Mouse (Mus musculus): ENCODE results near the gene Nphp1. TPM values are rescaled to one million over a fixed set of nuclear protein-coding genes. Genes with fewer than 3 reads are reported as not detected.

The Nphp1 gene
- 17.0 and 18.2 TPM in 2 replicates for polyA plus RNA-seq (2015; fragmentation: Nextera tagmentation; extraction: Ambion mirVana)

DNA sequence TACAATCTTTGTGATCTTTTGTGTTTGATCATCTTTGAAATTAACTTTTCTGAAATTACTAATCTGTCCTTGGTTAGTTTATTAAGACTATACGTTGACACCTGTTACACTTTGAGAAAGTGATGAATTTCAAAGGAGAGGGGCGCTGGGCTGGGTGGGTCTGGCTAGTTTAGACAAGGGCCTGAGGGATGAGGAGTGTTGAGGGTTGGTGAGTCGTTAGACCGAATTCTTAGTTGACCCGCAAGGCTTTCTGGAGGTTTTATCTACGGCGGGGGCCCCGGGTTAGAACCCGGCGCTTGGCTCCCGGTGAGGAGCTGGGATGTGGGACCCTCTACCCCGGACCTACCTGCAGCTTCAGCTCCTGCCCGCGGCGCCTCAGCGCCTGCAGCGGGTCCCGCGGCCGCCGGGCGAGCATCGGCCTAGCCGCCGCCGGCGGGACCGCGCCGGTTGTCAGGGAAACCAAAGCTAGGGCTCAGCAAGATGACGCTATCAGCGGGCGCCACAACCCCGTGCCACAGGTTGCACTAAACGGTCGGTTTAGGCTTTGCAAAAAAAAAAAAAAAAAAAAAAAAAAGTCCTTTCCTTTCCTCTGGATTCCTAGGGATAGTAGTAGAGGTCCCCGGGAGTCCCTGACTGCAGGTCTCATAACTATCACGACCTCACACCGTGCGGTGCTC lies at the start of gene Nphp1:
Gene Nphp1 (minus strand): TSS at position 458 of the 677 bp plus-strand sequence.
- Histone ChIP-seq H3K4me3 (ENCODE audit: low read depth, low read length) (peak within 1 kb of the TSS; percentile 74), H3K27ac (ENCODE audit: low read length) (peak within 1 kb of the TSS; percentile 65), H3K4me2 (ENCODE audit: low read length) (peak within 1 kb of the TSS; percentile 78), H3K27me3 (ENCODE audit: control insufficient read depth, insufficient read depth, low read depth, low read length) (no peaks in the 10 kb centered on the region), H3K4me1 (ENCODE audit: control insufficient read depth, insufficient read depth, low read length) (peaks cover 23% of the 10 kb centered on the region), H3K9ac (ENCODE audit: low read depth, low read length) (peak within 1 kb of the TSS; percentile 78), H3K9me3 (replicated peaks; ENCODE audit: control insufficient read depth, low read length, poor library complexity, severe bottlenecking) (no peaks in the 10 kb centered on the region), H3K36me3 (ENCODE audit: control insufficient read depth, insufficient read depth, low read length) (no peaks in the 10 kb centered on the region)
- WGBS: under 1% methylated on average over 40 of the region's 40 CpGs
- ATAC-seq: peak; percentile 78

DNA sequence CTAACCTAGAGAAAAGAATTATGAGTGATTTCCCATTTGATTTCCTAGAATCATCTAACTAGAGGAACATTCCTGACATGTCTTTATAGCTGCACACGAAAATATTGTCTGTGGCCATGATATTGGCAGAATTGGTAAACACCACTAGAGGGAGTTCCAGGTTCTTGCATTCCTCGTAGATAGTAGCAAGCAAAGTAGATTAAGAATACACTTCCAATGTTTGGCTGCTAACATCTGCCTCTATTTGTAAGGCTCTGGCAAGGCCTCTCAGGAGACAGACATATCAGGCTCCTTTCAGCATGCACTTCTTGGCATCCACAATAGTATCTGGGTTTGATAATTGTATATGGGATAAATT lies 44.1 kb upstream of the Nphp1 start:
- Histone ChIP-seq H3K4me1 (ENCODE audit: control insufficient read depth, insufficient read depth, low read length) (peaks cover 11% of the 10 kb centered on the region), H3K4me3 (ENCODE audit: low read depth, low read length) (no peak overlapping the region), H3K27ac (ENCODE audit: low read length) (no peak overlapping the region), H3K9me3 (replicated peaks; ENCODE audit: control insufficient read depth, low read length, poor library complexity, severe bottlenecking) (no peaks in the 10 kb centered on the region), H3K36me3 (ENCODE audit: control insufficient read depth, insufficient read depth, low read length) (no peaks in the 10 kb centered on the region), H3K9ac (ENCODE audit: low read depth, low read length) (no peak overlapping the region), H3K4me2 (ENCODE audit: low read length) (no peak overlapping the region), H3K27me3 (ENCODE audit: control insufficient read depth, insufficient read depth, low read depth, low read length) (no peaks in the 10 kb centered on the region)
- WGBS: 13% methylated on average over 2 of the region's 2 CpGs
- no peak for ATAC-seq

DNA sequence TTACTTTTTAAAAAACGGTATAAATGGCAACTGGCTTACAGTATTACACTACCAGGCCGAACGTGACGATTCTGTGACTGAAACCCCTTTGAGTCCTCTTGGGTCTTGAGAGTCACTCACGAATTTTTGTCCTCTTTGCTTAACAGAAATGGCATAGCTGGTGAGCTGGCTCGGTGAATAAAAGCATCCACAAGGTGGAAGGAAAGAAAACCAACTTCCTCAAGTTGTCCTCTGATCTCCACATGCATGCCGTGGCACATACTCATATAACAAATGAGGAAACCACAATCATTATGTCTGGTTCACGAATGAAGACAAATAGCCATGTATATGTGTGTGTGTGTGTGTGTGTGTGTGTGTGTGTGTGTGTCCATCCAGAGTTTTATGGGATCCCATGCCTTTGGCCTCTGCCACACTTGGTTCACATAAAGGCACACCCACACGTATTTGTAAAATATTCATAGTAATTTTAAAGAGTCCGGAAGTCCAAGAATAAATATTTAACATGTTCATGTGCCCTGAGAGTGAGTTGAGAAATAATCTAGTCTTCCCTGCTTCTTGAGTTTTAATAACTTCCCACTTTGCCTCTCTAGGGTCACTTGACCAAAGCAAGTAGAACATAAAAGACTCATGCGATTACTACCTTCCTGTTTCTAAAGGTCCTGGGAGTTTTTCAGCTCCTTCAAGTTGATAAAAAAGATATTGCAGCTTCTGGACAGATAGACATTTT lies 43.6 kb upstream of the Nphp1 start:
- 39% methylated on average over 11 of the region's 11 CpGs for WGBS
- H3K27me3 ChIP-seq (ENCODE audit: control insufficient read depth, insufficient read depth, low read depth, low read length): no peaks in the 10 kb centered on the region
- H3K4me3 ChIP-seq (ENCODE audit: low read depth, low read length): peak overlapping the region; percentile 58
- ATAC-seq: peak; percentile 63
- H3K9ac ChIP-seq (ENCODE audit: low read depth, low read length): peak overlapping the region; percentile 62; the same call in 1 of the 2 replicates
- H3K36me3 ChIP-seq (ENCODE audit: control insufficient read depth, insufficient read depth, low read length): no peaks in the 10 kb centered on the region
- H3K4me2 ChIP-seq (ENCODE audit: low read length): peak overlapping the region; percentile 85
- peaks cover 11% of the 10 kb centered on the region for H3K4me1 ChIP-seq (ENCODE audit: control insufficient read depth, insufficient read depth, low read length)
- peak overlapping the region; percentile 68 for H3K27ac ChIP-seq (ENCODE audit: low read length)
- no peaks in the 10 kb centered on the region for H3K9me3 ChIP-seq (replicated peaks; ENCODE audit: control insufficient read depth, low read length, poor library complexity, severe bottlenecking)

DNA sequence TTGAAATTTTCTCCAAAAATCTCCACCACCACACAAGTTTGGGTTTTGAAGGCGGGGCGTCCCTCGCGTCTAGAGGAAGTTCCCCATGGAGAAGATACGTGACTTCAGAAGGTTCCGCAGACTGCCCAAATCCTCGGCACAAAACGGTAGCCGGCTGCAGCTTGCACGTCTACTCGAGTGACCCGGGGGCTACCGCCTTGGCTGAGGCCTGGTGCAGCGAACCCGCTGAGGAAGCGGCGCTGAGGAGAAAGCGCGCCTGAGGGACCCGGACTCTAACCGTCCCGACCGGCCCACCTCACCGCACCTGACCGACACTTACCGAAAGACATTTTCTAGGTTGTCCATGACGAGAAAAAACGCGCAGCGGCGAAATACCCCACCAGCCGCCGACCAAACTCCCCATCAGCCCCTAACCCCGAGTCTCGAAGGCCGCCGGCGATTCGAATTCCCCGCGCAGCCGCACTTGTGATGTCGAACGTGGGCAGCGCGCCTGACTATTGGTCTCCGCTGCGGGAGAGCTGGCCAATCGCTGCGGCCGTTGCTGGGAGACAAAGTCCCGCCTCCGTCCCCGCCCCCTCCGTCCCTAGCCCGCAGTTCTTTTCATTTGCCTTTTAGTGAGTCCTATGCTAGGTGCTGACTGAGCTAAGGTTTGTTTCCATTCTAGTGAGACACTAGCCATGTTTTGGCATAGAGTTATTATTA lies 42.9 kb upstream of the Nphp1 start, which contains the start of gene Bub1:
Gene Bub1 (minus strand): TSS at position 465 of the 702 bp plus-strand sequence.
- Histone ChIP-seq H3K27me3 (ENCODE audit: control insufficient read depth, insufficient read depth, low read depth, low read length) (no peaks in the 10 kb centered on the region), H3K4me3 (ENCODE audit: low read depth, low read length) (peak within 1 kb of the TSS; percentile 58), H3K9ac (ENCODE audit: low read depth, low read length) (peak within 1 kb of the TSS; percentile 62; the same call in 1 of the 2 replicates), H3K4me1 (ENCODE audit: control insufficient read depth, insufficient read depth, low read length) (peaks cover 11% of the 10 kb centered on the region), H3K36me3 (ENCODE audit: control insufficient read depth, insufficient read depth, low read length) (no peaks in the 10 kb centered on the region), H3K27ac (ENCODE audit: low read length) (peak within 1 kb of the TSS; percentile 68), H3K4me2 (ENCODE audit: low read length) (peak within 1 kb of the TSS; percentile 85), H3K9me3 (replicated peaks; ENCODE audit: control insufficient read depth, low read length, poor library complexity, severe bottlenecking) (no peaks in the 10 kb centered on the region)
- ATAC-seq: peak; percentile 100
- WGBS: under 1% methylated on average over 56 of the region's 56 CpGs

DNA sequence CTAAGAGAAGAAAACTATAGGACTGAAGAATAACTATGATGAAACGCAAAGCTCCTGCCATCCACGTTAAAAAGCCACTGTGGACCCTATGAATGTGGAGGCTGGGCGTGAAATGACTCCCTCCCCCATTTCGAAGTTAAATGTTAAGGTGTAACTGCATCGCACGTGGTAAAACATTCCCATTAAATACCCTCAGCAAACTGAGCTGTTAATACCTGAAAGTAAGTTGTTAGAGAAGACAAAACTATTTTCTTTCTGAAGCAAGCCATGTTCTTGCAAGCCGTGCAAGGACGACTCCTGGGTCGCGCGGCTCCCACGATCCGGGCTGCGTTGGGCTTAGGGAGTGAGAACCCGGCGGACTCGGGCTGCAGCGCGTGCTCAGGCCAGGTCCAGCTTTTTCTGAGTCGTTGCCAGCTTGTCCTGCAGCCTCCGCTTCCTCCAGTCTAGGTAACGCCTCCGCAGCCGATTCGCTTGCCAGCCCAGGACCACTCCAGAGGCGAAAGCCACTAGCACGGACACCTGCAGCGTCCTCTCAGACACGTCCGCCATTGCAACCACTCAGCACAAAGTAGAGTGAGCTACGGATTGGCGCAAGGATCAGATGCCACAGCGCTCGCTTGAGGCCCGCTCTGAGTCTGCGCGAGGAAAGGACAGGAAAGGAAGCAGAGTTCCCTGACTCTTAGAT lies 3.4 kb upstream of the Nphp1 start, which contains the start of gene Mtln:
Gene Mtln (minus strand): TSS at position 570 of the 685 bp plus-strand sequence.
- peak within 1 kb of the TSS; percentile 83 for H3K4me3 ChIP-seq (ENCODE audit: low read depth, low read length)
- WGBS: 1% methylated on average over 37 of the region's 37 CpGs
- H3K9me3 ChIP-seq (replicated peaks; ENCODE audit: control insufficient read depth, low read length, poor library complexity, severe bottlenecking): no peaks in the 10 kb centered on the region
- H3K27me3 ChIP-seq (ENCODE audit: control insufficient read depth, insufficient read depth, low read depth, low read length): no peaks in the 10 kb centered on the region
- H3K4me1 ChIP-seq (ENCODE audit: control insufficient read depth, insufficient read depth, low read length): peaks cover 23% of the 10 kb centered on the region
- peak within 1 kb of the TSS; percentile 79 for H3K4me2 ChIP-seq (ENCODE audit: low read length)
- peak within 1 kb of the TSS; percentile 93 for H3K27ac ChIP-seq (ENCODE audit: low read length)
- H3K36me3 ChIP-seq (ENCODE audit: control insufficient read depth, insufficient read depth, low read length): no peaks in the 10 kb centered on the region
- ATAC-seq: peak; percentile 97
- peak within 1 kb of the TSS; percentile 82 for H3K9ac ChIP-seq (ENCODE audit: low read depth, low read length)

DNA sequence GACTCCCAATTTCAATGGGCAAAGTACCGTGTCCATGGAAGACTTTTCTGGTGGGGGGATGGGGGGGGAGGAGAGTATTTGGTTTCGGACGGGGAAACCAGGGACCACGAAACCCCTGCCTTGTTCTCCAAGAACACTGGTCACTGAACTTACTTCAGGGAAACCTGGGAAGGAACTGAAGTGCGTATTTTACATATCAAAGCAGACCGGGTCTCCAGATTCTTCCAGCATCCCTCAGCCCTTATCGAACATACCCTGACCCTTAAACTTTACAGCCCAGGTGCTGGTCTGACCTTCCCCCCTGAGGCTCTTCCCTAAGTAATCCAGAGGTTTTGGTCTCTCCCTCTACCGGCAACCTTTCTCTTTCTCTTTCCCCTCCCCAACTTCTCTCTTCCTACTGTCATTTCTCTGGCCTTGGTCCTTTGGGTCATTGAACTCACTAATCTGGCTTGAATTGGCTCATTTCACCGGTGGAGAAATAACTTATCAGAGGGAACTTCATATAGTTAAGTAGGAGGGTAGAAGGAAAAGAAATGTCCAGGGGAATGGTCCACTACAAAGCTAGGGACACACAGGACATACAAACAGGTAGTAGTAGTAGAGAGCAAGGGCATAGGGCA lies 1.1 kb upstream of the Nphp1 start:
- Histone ChIP-seq H3K4me1 (ENCODE audit: control insufficient read depth, insufficient read depth, low read length) (peaks cover 23% of the 10 kb centered on the region), H3K36me3 (ENCODE audit: control insufficient read depth, insufficient read depth, low read length) (no peaks in the 10 kb centered on the region), H3K4me3 (ENCODE audit: low read depth, low read length) (no peak overlapping the region), H3K27me3 (ENCODE audit: control insufficient read depth, insufficient read depth, low read depth, low read length) (no peaks in the 10 kb centered on the region), H3K4me2 (ENCODE audit: low read length) (peak overlapping the region; percentile 78), H3K9me3 (replicated peaks; ENCODE audit: control insufficient read depth, low read length, poor library complexity, severe bottlenecking) (no peaks in the 10 kb centered on the region), H3K27ac (ENCODE audit: low read length) (no peak overlapping the region), H3K9ac (ENCODE audit: low read depth, low read length) (no peak overlapping the region)
- no peak for ATAC-seq
- 19% methylated on average over 9 of the region's 9 CpGs for WGBS

DNA sequence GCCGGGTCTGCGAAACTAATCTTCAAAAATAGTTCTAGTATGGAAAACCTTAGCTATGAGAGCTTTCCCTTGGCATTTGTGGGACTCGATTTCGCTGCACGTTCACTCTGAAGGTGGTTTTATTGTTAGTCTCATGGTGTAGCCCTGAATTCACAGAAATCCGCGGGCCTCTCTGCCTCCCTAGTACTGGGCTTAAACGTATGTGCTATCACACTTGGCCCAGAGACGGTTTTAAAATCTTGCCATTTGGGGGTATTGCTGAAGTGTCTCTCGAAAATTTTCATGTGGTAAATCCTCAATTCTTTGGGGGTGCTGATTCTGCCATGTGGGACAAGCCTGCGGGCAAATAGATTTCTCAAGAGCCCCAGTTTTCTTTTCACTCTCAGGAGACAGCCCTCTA lies 441 bp upstream of the Nphp1 start:
- 3% methylated on average over 11 of the region's 11 CpGs for WGBS
- Histone ChIP-seq H3K9ac (ENCODE audit: low read depth, low read length) (peak overlapping the region; percentile 78), H3K36me3 (ENCODE audit: control insufficient read depth, insufficient read depth, low read length) (no peaks in the 10 kb centered on the region), H3K27ac (ENCODE audit: low read length) (peak overlapping the region; percentile 65; the same call in 1 of the 2 replicates), H3K4me1 (ENCODE audit: control insufficient read depth, insufficient read depth, low read length) (peaks cover 23% of the 10 kb centered on the region), H3K9me3 (replicated peaks; ENCODE audit: control insufficient read depth, low read length, poor library complexity, severe bottlenecking) (no peaks in the 10 kb centered on the region), H3K27me3 (ENCODE audit: control insufficient read depth, insufficient read depth, low read depth, low read length) (no peaks in the 10 kb centered on the region), H3K4me2 (ENCODE audit: low read length) (peak overlapping the region; percentile 78), H3K4me3 (ENCODE audit: low read depth, low read length) (peak overlapping the region; percentile 74)
- ATAC-seq: no peak; the same call in 1 of the 2 replicates

DNA sequence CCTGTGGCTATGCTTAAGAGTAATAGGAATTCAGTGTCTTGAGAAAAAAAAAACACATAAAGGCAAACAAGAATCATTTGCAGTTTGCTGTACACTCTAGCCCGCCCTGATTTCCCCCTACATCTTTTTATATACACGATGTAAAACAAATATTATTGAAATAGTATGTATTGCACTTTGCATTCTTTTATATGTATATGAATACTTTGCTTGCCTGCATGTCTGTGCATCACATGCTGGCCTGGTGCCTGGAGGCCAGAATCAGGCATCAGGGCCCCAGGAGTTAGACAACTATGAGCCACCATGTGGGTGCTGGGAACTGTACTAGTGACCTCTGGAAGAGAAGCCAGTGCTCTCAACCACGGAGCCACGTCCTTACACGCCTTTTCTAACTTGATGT lies 1.5 kb downstream of the Nphp1 start:
- ATAC-seq: no peak
- Histone ChIP-seq H3K36me3 (ENCODE audit: control insufficient read depth, insufficient read depth, low read length) (no peaks in the 10 kb centered on the region), H3K27me3 (ENCODE audit: control insufficient read depth, insufficient read depth, low read depth, low read length) (no peaks in the 10 kb centered on the region), H3K9me3 (replicated peaks; ENCODE audit: control insufficient read depth, low read length, poor library complexity, severe bottlenecking) (no peaks in the 10 kb centered on the region), H3K4me2 (ENCODE audit: low read length) (no peak overlapping the region), H3K4me3 (ENCODE audit: low read depth, low read length) (no peak overlapping the region), H3K4me1 (ENCODE audit: control insufficient read depth, insufficient read depth, low read length) (peaks cover 23% of the 10 kb centered on the region), H3K9ac (ENCODE audit: low read depth, low read length) (no peak overlapping the region), H3K27ac (ENCODE audit: low read length) (no peak overlapping the region)
- 96% methylated on average over 5 of the region's 5 CpGs for WGBS

Data from midbrain, embryonic 16.5 days (tissue).